ENCODE assay signal across 15 mouse cellular contexts in the genomic region with DNA sequence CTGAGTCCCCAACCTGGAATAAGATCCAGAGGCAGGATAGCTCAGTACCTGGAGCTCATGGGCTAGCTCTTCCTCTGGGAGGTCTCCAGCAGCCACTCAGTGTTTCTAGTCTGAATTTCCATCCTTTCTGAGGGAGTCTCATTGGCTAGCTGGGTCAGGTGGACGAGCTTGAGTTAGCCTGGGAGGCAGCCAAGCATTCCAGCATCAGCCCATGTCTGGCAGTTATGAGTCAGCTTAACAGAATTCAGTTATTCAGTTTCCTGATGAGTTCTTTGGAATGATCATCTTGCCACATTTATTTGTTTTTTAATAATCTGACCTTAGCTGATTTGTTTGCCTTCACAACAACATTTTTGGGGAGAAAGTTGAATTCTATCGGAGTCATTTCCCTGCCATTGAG. TPM values are rescaled to one million over a fixed set of nuclear protein-coding genes. Genes with fewer than 3 reads are reported as not detected.
A peak's percentile ranks its signal among the peaks of the same experiment; 100 is the strongest.
DNase-seq lines count a peak whose midpoint lies in the region; ATAC-seq and TF ChIP-seq lines count a peak whose summit lies in the region.
"Had no signal": no experiment of that assay in that cellular context is flagged by ENCODE, and none has a peak within 500 bp of the region (broad histone marks: within the 10 kb centered on the region; RNA-seq: fewer than 3 reads in every experiment).

No protein-coding gene starts in this region.

- DNase-seq in frontal cortex, adult 2 months (ENCODE audit: extremely low spot score in 1 of 2, low spot score in 1 of 2), result peak; percentile 8 to 56
- peak; percentile 10 to 72 for DNase-seq in left cerebral cortex, postnatal 25 days (ENCODE audit: low spot score in 2 of 2)
- DNase-seq in left cerebral cortex, adult 11 months (ENCODE audit: low spot score), result no peak
- peak; percentile 90 for DNase-seq in fibroblast of lung, adult 2 months (ENCODE audit: low read depth)
- DNase-seq in spleen, postnatal 36 days (ENCODE audit: low spot score in 2 of 2), result no peak
- DNase-seq in hindbrain, embryonic 11.5 days (ENCODE audit: low spot score), result no peak
- DNase-seq: cerebellum, adult 8-10 months; midbrain, embryonic 14.5 days had no signal

- no peak overlapping the region for H3K4me3 ChIP-seq in C2C12 (ENCODE audit: insufficient read depth, poor library complexity, severe bottlenecking)
- no peak overlapping the region for H3K4me3 ChIP-seq in hindbrain, embryonic 11.5 days (ENCODE audit: low read depth, low read length)
- H3K4me3 ChIP-seq: erythroblast, embryonic 14.5 days; liver, embryonic 12.5 days; stomach, embryonic 15.5 days had no signal

- no peak overlapping the region for H3K4me2 ChIP-seq in hindbrain, embryonic 11.5 days (replicated peaks; ENCODE audit: low read depth, low read length)
- H3K4me2 ChIP-seq: liver, embryonic 12.5 days; stomach, embryonic 15.5 days had no signal

- H3K4me1 ChIP-seq in hindbrain, embryonic 11.5 days (replicated peaks; ENCODE audit: control insufficient read depth, insufficient read depth, low read length), result no peaks in the 10 kb centered on the region
- H3K4me1 ChIP-seq: liver, embryonic 12.5 days; stomach, embryonic 15.5 days had no signal

- intact Hi-C loops in left cerebral cortex, postnatal 25 days (cut with DNase I), result no loop called here

- no peak for TF ChIP-seq CTCF in C2C12 (IDR thresholded peaks at IDR 0.05; ENCODE audit: control insufficient read depth, insufficient read depth, insufficient read length)

- no peak for ATAC-seq in frontal cortex, adult (ENCODE audit: low TSS enrichment)
- no peak for ATAC-seq in hindbrain, embryonic 11.5 days (ENCODE audit: low FRiP score)
- ATAC-seq: CD4-positive, CD25-positive, alpha-beta regulatory T cell, adult 4 months; liver, embryonic 12.5 days had no signal

- no peak overlapping the region for H3K27ac ChIP-seq in hindbrain, embryonic 11.5 days (ENCODE audit: low read depth, low read length)
- H3K27ac ChIP-seq: liver, embryonic 12.5 days; stomach, embryonic 15.5 days had no signal

- no peaks in the 10 kb centered on the region for H3K9me3 ChIP-seq in hindbrain, embryonic 11.5 days (ENCODE audit: control insufficient read depth, low read length)
- H3K9me3 ChIP-seq: liver, embryonic 12.5 days; stomach, embryonic 15.5 days had no signal

- H3K79me2 ChIP-seq in C2C12 (ENCODE audit: control insufficient read depth, insufficient read depth), result no peaks in the 10 kb centered on the region

- H3K9ac ChIP-seq in hindbrain, embryonic 11.5 days (ENCODE audit: low read depth, low read length), result no peak overlapping the region
- H3K9ac ChIP-seq: liver, embryonic 12.5 days; stomach, embryonic 15.5 days had no signal

- H3K79me3 ChIP-seq in C2C12 (ENCODE audit: low read depth), result no peaks in the 10 kb centered on the region

- 72% methylated on average over 2 of the region's 2 CpGs for WGBS in hindbrain, embryonic 11.5 days

- no peaks in the 10 kb centered on the region for H3K36me3 ChIP-seq in C2C12 (ENCODE audit: control insufficient read depth, insufficient read depth)
- no peaks in the 10 kb centered on the region for H3K36me3 ChIP-seq in hindbrain, embryonic 11.5 days (ENCODE audit: control insufficient read depth, insufficient read depth, low read length)
- H3K36me3 ChIP-seq: liver, embryonic 12.5 days; stomach, embryonic 15.5 days had no signal

- no peaks in the 10 kb centered on the region for H3K27me3 ChIP-seq in C2C12 (ENCODE audit: control insufficient read depth, insufficient read depth, insufficient read length)
- no peaks in the 10 kb centered on the region for H3K27me3 ChIP-seq in hindbrain, embryonic 11.5 days (ENCODE audit: control insufficient read depth, insufficient read depth, low read length)
- H3K27me3 ChIP-seq: liver, embryonic 12.5 days; stomach, embryonic 15.5 days had no signal

- no peak overlapping the region for H3ac ChIP-seq in C2C12 (ENCODE audit: control insufficient read depth, insufficient read length, low read depth)

TF ChIP-seq in C2C12, 6 proteins besides CTCF, POLR2A, EP300 and RAD21:
- peak; percentile 87 for TF ChIP-seq USF1 (IDR thresholded peaks at IDR 0.05; ENCODE audit: low read depth)
- TF ChIP-seq CEBPB (IDR thresholded peaks at IDR 0.05; ENCODE audit: low read depth), result no peak
- TF ChIP-seq MAX (IDR thresholded peaks at IDR 0.05), result peak; percentile 17
TF ChIP-seq in C2C12: peak in this region for 2.

RNA-seq across cellular contexts. Expression of a gene that starts 14.7 kb away (rescaled TPM):
- polyA plus RNA-seq in frontal cortex, adult 2 months (2012; rRNA removed), result 1.8 TPM in 2 replicates
- total RNA-seq in left cerebral cortex, postnatal 25 days (2021), result 1 to 10 TPM; 3.6 to 7.9 TPM
- 2.5 TPM for polyA plus RNA-seq in C2C12 (2012; fragmentation: generic; extraction: Trizol)
- 2.1 and 3.1 TPM in 2 replicates for polyA plus RNA-seq in hindbrain, embryonic 11.5 days (2014; fragmentation: Nextera tagmentation; extraction: Ambion mirVana)
- polyA plus RNA-seq: CD4-positive, CD25-positive, alpha-beta regulatory T cell, adult 4 months; erythroblast, embryonic 14.5 days had no signal

RNA-seq across cellular contexts. Expression of a gene that starts 29.1 kb away (rescaled TPM):
- polyA plus RNA-seq in frontal cortex, adult 2 months (2012; rRNA removed), result 2.6 and 2.9 TPM in 2 replicates
- total RNA-seq in left cerebral cortex, postnatal 25 days (2021), result 1 to 10 TPM; 1.7 to 2.4 TPM
- polyA plus RNA-seq in C2C12 (2012; fragmentation: generic; extraction: Trizol), result not detected
- 0.98 and 1.3 TPM in 2 replicates for polyA plus RNA-seq in hindbrain, embryonic 11.5 days (2014; fragmentation: Nextera tagmentation; extraction: Ambion mirVana)
- polyA plus RNA-seq: CD4-positive, CD25-positive, alpha-beta regulatory T cell, adult 4 months; erythroblast, embryonic 14.5 days had no signal

RNA-seq across cellular contexts. Expression of a gene that starts 33.4 kb away (rescaled TPM):
- 0.69 and 1.00 TPM in 2 replicates for polyA plus RNA-seq in frontal cortex, adult 2 months (2012; rRNA removed)
- total RNA-seq in left cerebral cortex, postnatal 25 days (2021), result not detected
- polyA plus RNA-seq in C2C12 (2012; fragmentation: generic; extraction: Trizol), result 0.13 TPM
- 0.42 TPM in 1 of 2 replicates, not detected in the other for polyA plus RNA-seq in hindbrain, embryonic 11.5 days (2014; fragmentation: Nextera tagmentation; extraction: Ambion mirVana)
- total RNA-seq: layer of hippocampus, adult 18-20 months had no signal
- polyA plus RNA-seq: erythroblast, embryonic 14.5 days had no signal

RNA-seq across cellular contexts. Expression of a gene that starts 41.8 kb away (rescaled TPM):
- polyA plus RNA-seq in frontal cortex, adult 2 months (2012; rRNA removed), result not detected in 2 replicates
- not detected for total RNA-seq in left cerebral cortex, postnatal 25 days (2021)
- not detected for polyA plus RNA-seq in C2C12 (2012; fragmentation: generic; extraction: Trizol)
- polyA plus RNA-seq in hindbrain, embryonic 11.5 days (2014; fragmentation: Nextera tagmentation; extraction: Ambion mirVana), result not detected in 2 replicates
- total RNA-seq: layer of hippocampus, adult 18-20 months had no signal
- polyA plus RNA-seq: erythroblast, embryonic 14.5 days; liver, embryonic 12.5 days; midbrain, embryonic 14.5 days; stomach, embryonic 15.5 days had no signal

Comparison
In these comparisons a context has a peak if more than half of its experiments do, and no peak if none do; other contexts are left out.
1. DNase-seq: peak in frontal cortex, adult 2 months (2 of 2), left cerebral cortex, postnatal 25 days (2 of 2) and fibroblast of lung, adult 2 months (single experiment); none in left cerebral cortex, adult 11 months (single experiment), spleen, postnatal 36 days (0 of 2) and hindbrain, embryonic 11.5 days (single experiment).